Mouse (Mus musculus): ENCODE results near the gene Rsg1. TPM values are rescaled to one million over a fixed set of nuclear protein-coding genes. Genes with fewer than 3 reads are reported as not detected.
A peak's percentile ranks its signal among the peaks of the same experiment; 100 is the strongest.

Rsg1 gene
- polyA plus RNA-seq, 1 experiment from 2014 or later: 0.98 TPM

GRCm38 (mm10) chr4:141241861-141242260, 28.1 kb downstream of the Rsg1 start:
- Histone ChIP-seq H3K9me3 (ENCODE audit: control insufficient read depth) (no peaks in the 10 kb centered on the region), H3K36me3 (ENCODE audit: control insufficient read depth, insufficient read depth) (no peaks in the 10 kb centered on the region; the same call in 1 of the 2 replicates), H3K9ac (ENCODE audit: low read depth, low read length) (no peak overlapping the region), H3K27ac (ENCODE audit: low read depth, low read length) (no peak overlapping the region), H3K4me3 (ENCODE audit: low read depth, low read length) (no peak overlapping the region), H3K4me1 (replicated peaks; ENCODE audit: control insufficient read depth, insufficient read depth, low read length) (peaks cover 12% of the 10 kb centered on the region; the same call in 1 of the 2 replicates), H3K27me3 (replicated peaks; ENCODE audit: control insufficient read depth, insufficient read depth, low read length) (no peaks in the 10 kb centered on the region), H3K4me2 (replicated peaks; ENCODE audit: low read depth) (0 out of 2 replicates have a peak overlapping the region, but pooled peaks have one; percentile 39)
- 38% methylated on average over 15 of the region's 15 CpGs for WGBS
- no peak for ATAC-seq
- no peak for TF ChIP-seq CTCF (IDR thresholded peaks at IDR 0.05; ENCODE audit: low read depth)

GRCm38 (mm10) chr4:141242651-141243241, 29.0 kb downstream of the Rsg1 start:
- Histone ChIP-seq H3K27ac (ENCODE audit: low read depth, low read length) (no peak overlapping the region), H3K4me2 (replicated peaks; ENCODE audit: low read depth) (peak overlapping the region; percentile 39), H3K9ac (ENCODE audit: low read depth, low read length) (no peak overlapping the region), H3K4me3 (ENCODE audit: low read depth, low read length) (no peak overlapping the region), H3K4me1 (replicated peaks; ENCODE audit: control insufficient read depth, insufficient read depth, low read length) (peaks cover 14% of the 10 kb centered on the region; the same call in 1 of the 2 replicates), H3K36me3 (ENCODE audit: control insufficient read depth, insufficient read depth) (no peaks in the 10 kb centered on the region; the same call in 1 of the 2 replicates), H3K9me3 (ENCODE audit: control insufficient read depth) (no peaks in the 10 kb centered on the region), H3K27me3 (replicated peaks; ENCODE audit: control insufficient read depth, insufficient read depth, low read length) (no peaks in the 10 kb centered on the region)
- no peak for ATAC-seq
- WGBS: 9% methylated on average over 11 of the region's 11 CpGs
- no peak for TF ChIP-seq CTCF (IDR thresholded peaks at IDR 0.05; ENCODE audit: low read depth)

- Histone ChIP-seq H3K36me3 (ENCODE audit: control insufficient read depth, insufficient read depth) (no peaks in the 10 kb centered on the region; the same call in 1 of the 2 replicates), H3K4me1 (replicated peaks; ENCODE audit: control insufficient read depth, insufficient read depth, low read length) (peaks cover 14% of the 10 kb centered on the region; the same call in 1 of the 2 replicates), H3K9me3 (ENCODE audit: control insufficient read depth) (no peaks in the 10 kb centered on the region), H3K9ac (ENCODE audit: low read depth, low read length) (no peak overlapping the region), H3K27ac (ENCODE audit: low read depth, low read length) (no peak overlapping the region), H3K4me2 (replicated peaks; ENCODE audit: low read depth) (no peak overlapping the region), H3K4me3 (ENCODE audit: low read depth, low read length) (no peak overlapping the region), H3K27me3 (replicated peaks; ENCODE audit: control insufficient read depth, insufficient read depth, low read length) (no peaks in the 10 kb centered on the region)
- TF ChIP-seq CTCF (IDR thresholded peaks at IDR 0.05; ENCODE audit: low read depth): no peak
- ATAC-seq: no peak
- 42% methylated on average over 5 of the region's 5 CpGs for WGBS
Observed at GRCm38 (mm10) chr4:141243636-141244035, 29.9 kb downstream of the Rsg1 start.

- no peak overlapping the region for H3K4me3 ChIP-seq (ENCODE audit: low read depth, low read length)
- H3K27me3 ChIP-seq (replicated peaks; ENCODE audit: control insufficient read depth, insufficient read depth, low read length): no peaks in the 10 kb centered on the region
- TF ChIP-seq CTCF (IDR thresholded peaks at IDR 0.05; ENCODE audit: low read depth): no peak
- no peak overlapping the region for H3K27ac ChIP-seq (ENCODE audit: low read depth, low read length)
- peaks cover 11% of the 10 kb centered on the region; the same call in 1 of the 2 replicates for H3K4me1 ChIP-seq (replicated peaks; ENCODE audit: control insufficient read depth, insufficient read depth, low read length)
- no peak for ATAC-seq
- H3K36me3 ChIP-seq (ENCODE audit: control insufficient read depth, insufficient read depth): no peaks in the 10 kb centered on the region; the same call in 1 of the 2 replicates
- H3K9me3 ChIP-seq (ENCODE audit: control insufficient read depth): no peaks in the 10 kb centered on the region
- 57% methylated on average over 5 of the region's 5 CpGs for WGBS
- H3K4me2 ChIP-seq (replicated peaks; ENCODE audit: low read depth): no peak overlapping the region
- H3K9ac ChIP-seq (ENCODE audit: low read depth, low read length): no peak overlapping the region
Observed at GRCm38 (mm10) chr4:141244401-141244800, 30.6 kb downstream of the Rsg1 start.

- no peaks in the 10 kb centered on the region for H3K9me3 ChIP-seq (ENCODE audit: control insufficient read depth)
- ATAC-seq: no peak
- H3K4me1 ChIP-seq (replicated peaks; ENCODE audit: control insufficient read depth, insufficient read depth, low read length): peaks cover 5% of the 10 kb centered on the region; the same call in 1 of the 2 replicates
- H3K4me2 ChIP-seq (replicated peaks; ENCODE audit: low read depth): no peak overlapping the region
- WGBS: 33% methylated on average over 9 of the region's 9 CpGs
- H3K9ac ChIP-seq (ENCODE audit: low read depth, low read length): no peak overlapping the region
- H3K4me3 ChIP-seq (ENCODE audit: low read depth, low read length): no peak overlapping the region
- no peaks in the 10 kb centered on the region for H3K27me3 ChIP-seq (replicated peaks; ENCODE audit: control insufficient read depth, insufficient read depth, low read length)
- TF ChIP-seq CTCF (IDR thresholded peaks at IDR 0.05; ENCODE audit: low read depth): 0 out of 2 replicates have a peak, but pooled peaks have one; percentile 3
- H3K36me3 ChIP-seq (ENCODE audit: control insufficient read depth, insufficient read depth): no peaks in the 10 kb centered on the region; the same call in 1 of the 2 replicates
- no peak overlapping the region for H3K27ac ChIP-seq (ENCODE audit: low read depth, low read length)
Observed at GRCm38 (mm10) chr4:141244931-141245425, 31.2 kb downstream of the Rsg1 start.

GRCm38 (mm10) chr4:141246089-141246997, 32.6 kb downstream of the Rsg1 start:
- WGBS: 50% methylated on average over 24 of the region's 24 CpGs
- no peak overlapping the region for H3K4me3 ChIP-seq (ENCODE audit: low read depth, low read length)
- TF ChIP-seq CTCF (IDR thresholded peaks at IDR 0.05; ENCODE audit: low read depth): no peak
- no peak overlapping the region for H3K27ac ChIP-seq (ENCODE audit: low read depth, low read length)
- peaks cover 10% of the 10 kb centered on the region; the same call in 1 of the 2 replicates for H3K36me3 ChIP-seq (ENCODE audit: control insufficient read depth, insufficient read depth)
- no peaks in the 10 kb centered on the region for H3K27me3 ChIP-seq (replicated peaks; ENCODE audit: control insufficient read depth, insufficient read depth, low read length)
- ATAC-seq: no peak
- H3K4me2 ChIP-seq (replicated peaks; ENCODE audit: low read depth): peak overlapping the region; percentile 75
- no peaks in the 10 kb centered on the region for H3K9me3 ChIP-seq (ENCODE audit: control insufficient read depth)
- H3K9ac ChIP-seq (ENCODE audit: low read depth, low read length): no peak overlapping the region
- peaks cover 3% of the 10 kb centered on the region; the same call in 1 of the 2 replicates for H3K4me1 ChIP-seq (replicated peaks; ENCODE audit: control insufficient read depth, insufficient read depth, low read length)
